Comparison of ENCODE assay signal across 10 mouse cellular contexts in the genomic region with DNA sequence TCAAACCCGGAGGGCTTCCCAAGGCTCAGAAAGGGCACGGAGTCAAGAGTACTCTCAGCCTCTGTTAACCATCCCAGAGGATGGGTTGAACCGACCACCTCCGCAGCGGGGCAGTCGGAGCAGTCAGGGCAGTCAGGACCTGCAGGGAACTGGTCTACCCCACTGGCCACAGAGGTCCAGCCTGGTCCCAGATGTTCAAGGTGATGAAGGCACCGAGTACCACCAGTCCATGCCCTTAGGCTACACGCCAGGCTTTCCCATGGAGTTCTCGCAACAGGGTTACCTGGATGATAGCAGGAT. TPM values are rescaled to one million over a fixed set of nuclear protein-coding genes. Genes with fewer than 3 reads are reported as not detected.
DNase-seq lines count a peak whose midpoint lies in the region; ATAC-seq lines count a peak whose summit lies in the region.
"Had no signal": no experiment of that assay in that cellular context is flagged by ENCODE, and none has a peak within 500 bp of the region (broad histone marks: within the 10 kb centered on the region; RNA-seq: fewer than 3 reads in every experiment).

No protein-coding gene starts in this region.

- H3K27me3 ChIP-seq in heart, embryonic 15.5 days, result no peaks in the 10 kb centered on the region
- H3K27me3 ChIP-seq in embryonic facial prominence, embryonic 13.5 days, result no peaks in the 10 kb centered on the region
- no peaks in the 10 kb centered on the region for H3K27me3 ChIP-seq in hindbrain, embryonic 14.5 days (ENCODE audit: control insufficient read depth, insufficient read depth, low read length)
- no peaks in the 10 kb centered on the region for H3K27me3 ChIP-seq in midbrain, embryonic 15.5 days (replicated peaks)

- H3K9me3 ChIP-seq in heart, embryonic 15.5 days (replicated peaks), result no peaks in the 10 kb centered on the region
- H3K9me3 ChIP-seq in embryonic facial prominence, embryonic 13.5 days, result no peaks in the 10 kb centered on the region
- no peaks in the 10 kb centered on the region for H3K9me3 ChIP-seq in hindbrain, embryonic 14.5 days (ENCODE audit: control insufficient read depth, low read length)
- no peaks in the 10 kb centered on the region for H3K9me3 ChIP-seq in midbrain, embryonic 15.5 days

- H3K36me3 ChIP-seq in heart, embryonic 15.5 days, result peaks cover 22% of the 10 kb centered on the region
- peaks cover 48% of the 10 kb centered on the region for H3K36me3 ChIP-seq in embryonic facial prominence, embryonic 13.5 days
- H3K36me3 ChIP-seq in hindbrain, embryonic 14.5 days (replicated peaks; ENCODE audit: control insufficient read depth, insufficient read depth), result peaks cover 30% of the 10 kb centered on the region
- H3K36me3 ChIP-seq in midbrain, embryonic 15.5 days (replicated peaks), result peaks cover 9% of the 10 kb centered on the region

- peak overlapping the region; percentile 14 for H3K4me2 ChIP-seq in heart, embryonic 15.5 days
- H3K4me2 ChIP-seq in embryonic facial prominence, embryonic 13.5 days, result peak overlapping the region; percentile 50
- H3K4me2 ChIP-seq in hindbrain, embryonic 14.5 days (replicated peaks), result peak overlapping the region; percentile 41
- peak overlapping the region; percentile 54 for H3K4me2 ChIP-seq in midbrain, embryonic 15.5 days

- 68% methylated on average over 9 of the region's 9 CpGs for WGBS in heart, embryonic 15.5 days
- 74% methylated on average over 9 of the region's 9 CpGs for WGBS in embryonic facial prominence, embryonic 13.5 days
- 69% methylated on average over 9 of the region's 9 CpGs for WGBS in hindbrain, embryonic 14.5 days
- 63% methylated on average over 9 of the region's 9 CpGs for WGBS in midbrain, embryonic 15.5 days

- no peak for ATAC-seq in heart, embryonic 15.5 days (replicated peaks; ENCODE audit: insufficient number of reproducible peaks, insufficient read depth, low FRiP score, low read depth)
- ATAC-seq in embryonic facial prominence, embryonic 13.5 days (ENCODE audit: insufficient number of reproducible peaks, insufficient read depth, low FRiP score, low TSS enrichment, low read depth), result no peak
- peak; percentile 29; the same call in 1 of the 2 replicates for ATAC-seq in hindbrain, embryonic 14.5 days (ENCODE audit: low FRiP score)
- ATAC-seq in midbrain, embryonic 15.5 days (replicated peaks), result peak; percentile 57

- H3K4me1 ChIP-seq in heart, embryonic 15.5 days (replicated peaks), result peaks cover 10% of the 10 kb centered on the region; the same call in 1 of the 2 replicates
- peaks cover 10% of the 10 kb centered on the region for H3K4me1 ChIP-seq in embryonic facial prominence, embryonic 13.5 days
- H3K4me1 ChIP-seq in hindbrain, embryonic 14.5 days (replicated peaks; ENCODE audit: control insufficient read depth, insufficient read depth, low read length), result no peaks in the 10 kb centered on the region
- H3K4me1 ChIP-seq in midbrain, embryonic 15.5 days, result peaks cover 10% of the 10 kb centered on the region; the same call in 1 of the 2 replicates

- H3K27ac ChIP-seq in heart, embryonic 15.5 days, result no peak overlapping the region
- H3K27ac ChIP-seq in embryonic facial prominence, embryonic 13.5 days, result no peak overlapping the region
- H3K27ac ChIP-seq in hindbrain, embryonic 14.5 days, result no peak overlapping the region
- H3K27ac ChIP-seq in midbrain, embryonic 15.5 days, result no peak overlapping the region

- no peak overlapping the region for H3K9ac ChIP-seq in heart, embryonic 15.5 days
- peak overlapping the region; percentile 53; the same call in 1 of the 2 replicates for H3K9ac ChIP-seq in embryonic facial prominence, embryonic 13.5 days
- peak overlapping the region; percentile 45; the same call in 1 of the 2 replicates for H3K9ac ChIP-seq in hindbrain, embryonic 14.5 days
- peak overlapping the region; percentile 28; the same call in 1 of the 2 replicates for H3K9ac ChIP-seq in midbrain, embryonic 15.5 days

- no peak overlapping the region for H3K4me3 ChIP-seq in heart, embryonic 15.5 days
- H3K4me3 ChIP-seq in embryonic facial prominence, embryonic 13.5 days, result 0 out of 2 replicates have a peak overlapping the region, but pooled peaks have one; percentile 14
- 0 out of 2 replicates have a peak overlapping the region, but pooled peaks have one; percentile 2 for H3K4me3 ChIP-seq in hindbrain, embryonic 14.5 days (replicated peaks; ENCODE audit: low read length)
- peak overlapping the region; percentile 33 for H3K4me3 ChIP-seq in midbrain, embryonic 15.5 days

- no peak for DNase-seq in heart, adult 11 months
- DNase-seq in hindbrain, embryonic 14.5 days (ENCODE audit: low spot score), result no peak
- no peak for DNase-seq in layer of hippocampus, adult 11-12 months (ENCODE audit: low spot score)
- no peak for DNase-seq in left cerebral cortex, adult 18-20 months (ENCODE audit: low spot score in 2 of 2)
- DNase-seq in B cell, adult 2 months, result no peak

RNA-seq across cellular contexts. Expression of a gene that starts 0.2 kb away (rescaled TPM):
- polyA plus RNA-seq in heart, embryonic 15.5 days (2015; fragmentation: Nextera tagmentation; extraction: Ambion mirVana), result not detected in 2 replicates
- not detected in 2 replicates for polyA plus RNA-seq in embryonic facial prominence, embryonic 13.5 days (2015; fragmentation: Nextera tagmentation; extraction: Ambion mirVana)
- polyA plus RNA-seq in hindbrain, embryonic 14.5 days (2014; fragmentation: Nextera tagmentation; extraction: Ambion mirVana), result 0.27 and 0.43 TPM in 2 replicates
- 0.15 and 0.37 TPM in 2 replicates for polyA plus RNA-seq in midbrain, embryonic 15.5 days (2015; fragmentation: Nextera tagmentation; extraction: Ambion mirVana)
- total RNA-seq in left cerebral cortex, adult 18-20 months (2021), result under 1 TPM in 1 of 2 experiments, not detected in 1; 0.35 TPM
- total RNA-seq: gastrocnemius, postnatal 14 days had no signal
- polyA plus RNA-seq: lung, postnatal 0 days had no signal

RNA-seq across cellular contexts. Expression of a gene that starts 21.3 kb away (rescaled TPM):
- 14.2 and 20.0 TPM in 2 replicates for polyA plus RNA-seq in heart, embryonic 15.5 days (2015; fragmentation: Nextera tagmentation; extraction: Ambion mirVana)
- polyA plus RNA-seq in embryonic facial prominence, embryonic 13.5 days (2015; fragmentation: Nextera tagmentation; extraction: Ambion mirVana), result 16.4 and 17.6 TPM in 2 replicates
- polyA plus RNA-seq in hindbrain, embryonic 14.5 days (2014; fragmentation: Nextera tagmentation; extraction: Ambion mirVana), result 32.0 and 35.0 TPM in 2 replicates
- polyA plus RNA-seq in midbrain, embryonic 15.5 days (2015; fragmentation: Nextera tagmentation; extraction: Ambion mirVana), result 34.2 and 40.9 TPM in 2 replicates
- total RNA-seq in left cerebral cortex, adult 18-20 months (2021), result 100 to 1,000 TPM; 143 TPM

RNA-seq across cellular contexts. Expression of a gene that starts 28.9 kb away (rescaled TPM):
- polyA plus RNA-seq in heart, embryonic 15.5 days (2015; fragmentation: Nextera tagmentation; extraction: Ambion mirVana), result 51.9 and 57.3 TPM in 2 replicates
- 13.1 and 16.8 TPM in 2 replicates for polyA plus RNA-seq in embryonic facial prominence, embryonic 13.5 days (2015; fragmentation: Nextera tagmentation; extraction: Ambion mirVana)
- polyA plus RNA-seq in hindbrain, embryonic 14.5 days (2014; fragmentation: Nextera tagmentation; extraction: Ambion mirVana), result 8.2 and 8.9 TPM in 2 replicates
- polyA plus RNA-seq in midbrain, embryonic 15.5 days (2015; fragmentation: Nextera tagmentation; extraction: Ambion mirVana), result 10.8 and 13.9 TPM in 2 replicates
- total RNA-seq in left cerebral cortex, adult 18-20 months (2021), result 10 to 100 TPM; 26.6 to 32.0 TPM

RNA-seq across cellular contexts. Expression of a gene that starts 30.6 kb away (rescaled TPM):
- 19.6 and 27.3 TPM in 2 replicates for polyA plus RNA-seq in heart, embryonic 15.5 days (2015; fragmentation: Nextera tagmentation; extraction: Ambion mirVana)
- 36.0 and 43.2 TPM in 2 replicates for polyA plus RNA-seq in embryonic facial prominence, embryonic 13.5 days (2015; fragmentation: Nextera tagmentation; extraction: Ambion mirVana)
- polyA plus RNA-seq in hindbrain, embryonic 14.5 days (2014; fragmentation: Nextera tagmentation; extraction: Ambion mirVana), result 18.7 and 18.8 TPM in 2 replicates
- polyA plus RNA-seq in midbrain, embryonic 15.5 days (2015; fragmentation: Nextera tagmentation; extraction: Ambion mirVana), result 30.6 and 32.7 TPM in 2 replicates
- 100 to 1,000 TPM; 116 to 123 TPM for total RNA-seq in left cerebral cortex, adult 18-20 months (2021)

RNA-seq across cellular contexts. Expression of a gene that starts 31.4 kb away (rescaled TPM):
- 0.14 and 0.61 TPM in 2 replicates for polyA plus RNA-seq in heart, embryonic 15.5 days (2015; fragmentation: Nextera tagmentation; extraction: Ambion mirVana)
- 0.62 and 1.8 TPM in 2 replicates for polyA plus RNA-seq in embryonic facial prominence, embryonic 13.5 days (2015; fragmentation: Nextera tagmentation; extraction: Ambion mirVana)
- not detected in 2 replicates for polyA plus RNA-seq in hindbrain, embryonic 14.5 days (2014; fragmentation: Nextera tagmentation; extraction: Ambion mirVana)
- polyA plus RNA-seq in midbrain, embryonic 15.5 days (2015; fragmentation: Nextera tagmentation; extraction: Ambion mirVana), result not detected in 2 replicates
- not detected for total RNA-seq in left cerebral cortex, adult 18-20 months (2021)
- total RNA-seq: gastrocnemius, postnatal 14 days had no signal

Comparison
In these comparisons a context has a peak if more than half of its experiments do, and no peak if none do; other contexts are left out.
1. ATAC-seq: peak in hindbrain, embryonic 14.5 days (single experiment) and midbrain, embryonic 15.5 days (single experiment); none in heart, embryonic 15.5 days (single experiment) and embryonic facial prominence, embryonic 13.5 days (single experiment).
2. Peak in every context shown above with its lines, with median percentiles within 50 percentile points of each other: H3K4me2 ChIP-seq.